Mouse (Mus musculus) retina, adult 2 months (tissue): ENCODE measurements around the gene Fzd2.
"Not testable (repeated sequence)": the region's sequence is repeated elsewhere in the genome, so short reads cannot be mapped to it uniquely, and the experiment has no call there.

ENCODE experiments used
- DNase-seq: peaks from one replicate; pipeline ENCODE4 v3.0.0-alpha.2; 2012; ENCODE audit warnings: low read depth, low spot score

The Fzd2 gene

GRCm38 (mm10) chr11:102581281-102582015 lies 22.7 kb upstream of the Fzd2 start:
- DNase-seq, result no peak

- no peak for DNase-seq
Measured at GRCm38 (mm10) chr11:102582016-102582610, 22.1 kb upstream of the Fzd2 start.

- DNase-seq, result no peak
Measured at GRCm38 (mm10) chr11:102582736-102583135, 21.5 kb upstream of the Fzd2 start.

GRCm38 (mm10) chr11:102586445-102587130 lies 17.6 kb upstream of the Fzd2 start:
- no peak for DNase-seq

- no peak for DNase-seq
Measured at GRCm38 (mm10) chr11:102587554-102587953, 16.6 kb upstream of the Fzd2 start.

GRCm38 (mm10) chr11:102595341-102595820 lies 8.8 kb upstream of the Fzd2 start:
- no peak for DNase-seq

- no peak for DNase-seq
Measured at GRCm38 (mm10) chr11:102599912-102600311, 4.3 kb upstream of the Fzd2 start.

GRCm38 (mm10) chr11:102602816-102603495 lies 1.2 kb upstream of the Fzd2 start:
- DNase-seq, result no peak

- no peak for DNase-seq
Measured at GRCm38 (mm10) chr11:102603496-102603850, 723 bp upstream of the Fzd2 start.

GRCm38 (mm10) chr11:102604777-102605552 lies 769 bp downstream of the Fzd2 start:
- no peak for DNase-seq

GRCm38 (mm10) chr11:102605553-102606416 lies 1.6 kb downstream of the Fzd2 start:
- no peak for DNase-seq

GRCm38 (mm10) chr11:102606751-102607171 lies 2.6 kb downstream of the Fzd2 start:
- no peak for DNase-seq

- DNase-seq, result not testable (repeated sequence)
Measured at GRCm38 (mm10) chr11:102607201-102607600, 3.0 kb downstream of the Fzd2 start.

GRCm38 (mm10) chr11:102607686-102608548 lies 3.7 kb downstream of the Fzd2 start:
- DNase-seq, result no peak

GRCm38 (mm10) chr11:102608691-102609090 lies 4.5 kb downstream of the Fzd2 start:
- no peak for DNase-seq

GRCm38 (mm10) chr11:102609483-102609882 lies 5.3 kb downstream of the Fzd2 start:
- DNase-seq, result no peak

GRCm38 (mm10) chr11:102610260-102610659 lies 6.1 kb downstream of the Fzd2 start:
- DNase-seq, result no peak

GRCm38 (mm10) chr11:102610675-102611316 lies 6.6 kb downstream of the Fzd2 start:
- DNase-seq, result no peak

- DNase-seq, result no peak
Measured at GRCm38 (mm10) chr11:102611317-102611705, 7.1 kb downstream of the Fzd2 start.
